ENCODE assay signal across 19 mouse cellular contexts in the genomic region with DNA sequence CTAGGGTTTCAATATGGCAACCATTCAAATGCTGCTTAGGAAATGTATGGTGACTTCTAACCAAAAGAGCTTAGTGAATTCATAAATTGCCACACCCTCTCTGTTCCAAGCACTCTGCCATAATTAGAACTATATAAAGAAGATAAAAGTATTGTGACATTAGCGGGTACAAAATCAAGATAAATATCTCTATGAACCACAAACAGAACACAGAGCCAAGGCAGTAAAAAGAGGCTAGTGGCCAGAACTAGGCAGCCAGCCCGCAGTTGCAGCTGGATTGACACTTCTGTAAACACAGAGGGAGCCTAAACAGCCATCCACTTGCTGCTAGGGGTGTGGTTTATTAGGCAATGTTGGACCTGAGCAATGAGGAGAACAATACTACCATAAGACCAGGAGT.
A peak's percentile ranks its signal among the peaks of the same experiment; 100 is the strongest.
DNase-seq lines count a peak whose midpoint lies in the region; ATAC-seq and TF ChIP-seq lines count a peak whose summit lies in the region.
"Had no signal": no experiment of that assay in that cellular context is flagged by ENCODE, and none has a peak within 500 bp of the region (broad histone marks: within the 10 kb centered on the region; RNA-seq: fewer than 3 reads in every experiment).

No protein-coding gene starts in this region.

- no peaks in the 10 kb centered on the region for H3K36me3 ChIP-seq in liver, postnatal 0 days (replicated peaks; ENCODE audit: insufficient read depth, low read length)
- H3K36me3 ChIP-seq: embryonic facial prominence, embryonic 12.5 days; forebrain, embryonic 15.5 days; hindbrain, embryonic 12.5 days; limb, embryonic 13.5 days had no signal

- H3K27me3 ChIP-seq in liver, postnatal 0 days (ENCODE audit: insufficient read depth, low read length): no peaks in the 10 kb centered on the region
- H3K27me3 ChIP-seq: CH12.LX; embryonic facial prominence, embryonic 12.5 days; forebrain, embryonic 15.5 days; hindbrain, embryonic 12.5 days; limb, embryonic 13.5 days had no signal

- peak; percentile 66 for ATAC-seq in liver, postnatal 0 days
- peak; percentile 86 for ATAC-seq in granulocyte monocyte progenitor cell, adult 5-6 weeks (replicated peaks; ENCODE audit: poor library complexity, severe bottlenecking)
- ATAC-seq: forebrain, embryonic 15.5 days had no signal

- TF ChIP-seq CTCF in liver, postnatal 0 days (IDR thresholded peaks at IDR 0.05; ENCODE audit: low read depth): no peak

- H3K9ac ChIP-seq in liver, postnatal 0 days (replicated peaks): no peak overlapping the region
- H3K9ac ChIP-seq: embryonic facial prominence, embryonic 12.5 days; forebrain, embryonic 15.5 days; hindbrain, embryonic 12.5 days; limb, embryonic 13.5 days had no signal

- DNase-seq in adrenal gland, adult 2 months: peak; percentile 14
- DNase-seq in adrenal gland, adult 8-10 months: no peak
- no peak for DNase-seq in liver, postnatal 0 days
- DNase-seq in liver (no peak), MN1 (ENCODE audit: low spot score) (peak; percentile 67)
- DNase-seq in layer of hippocampus, adult 8-10 months (ENCODE audit: low spot score in 2 of 2): no peak
- no peak for DNase-seq in retina, embryonic 14.5 days (ENCODE audit: low spot score)
- DNase-seq: cerebellum, adult 9-11 months; heart, postnatal 10 days; layer of hippocampus, postnatal 36 days; thymus, postnatal 14 days had no signal

- H3K4me1 ChIP-seq in liver, postnatal 0 days (ENCODE audit: insufficient read depth): no peaks in the 10 kb centered on the region
- H3K4me1 ChIP-seq: forebrain, embryonic 15.5 days; hindbrain, embryonic 12.5 days; limb, embryonic 13.5 days had no signal

- no peaks in the 10 kb centered on the region for H3K9me3 ChIP-seq in liver, postnatal 0 days (ENCODE audit: low read length)
- H3K9me3 ChIP-seq: embryonic facial prominence, embryonic 12.5 days; forebrain, embryonic 15.5 days; hindbrain, embryonic 12.5 days; limb, embryonic 13.5 days had no signal

- H3K4me3 ChIP-seq in liver, postnatal 0 days (ENCODE audit: low read depth, low read length): no peak overlapping the region
- H3K4me3 ChIP-seq: embryonic facial prominence, embryonic 12.5 days; erythroblast, embryonic 14.5 days; forebrain, embryonic 15.5 days; hindbrain, embryonic 12.5 days; limb, embryonic 13.5 days had no signal

- no peak overlapping the region for H3K27ac ChIP-seq in liver, postnatal 0 days (ENCODE audit: low read depth)
- H3K27ac ChIP-seq: embryonic facial prominence, embryonic 12.5 days; forebrain, embryonic 15.5 days; hindbrain, embryonic 12.5 days; limb, embryonic 13.5 days had no signal

- H3K4me2 ChIP-seq in liver, postnatal 0 days (ENCODE audit: low read depth, low read length): no peak overlapping the region
- H3K4me2 ChIP-seq: embryonic facial prominence, embryonic 12.5 days; forebrain, embryonic 15.5 days; heart, embryonic 11.5 days; hindbrain, embryonic 12.5 days; limb, embryonic 13.5 days had no signal

- TF ChIP-seq EP300 in liver, postnatal 0 days (IDR thresholded peaks at IDR 0.05; ENCODE audit: low read depth): no peak

- WGBS in liver, postnatal 0 days (ENCODE audit: insufficient replicate concordance): 29% methylated on average over 2 of the region's 2 CpGs

Comparison
In these comparisons a context has a peak if more than half of its experiments do, and no peak if none do; other contexts are left out.
1. DNase-seq: peak in adrenal gland, adult 2 months (single experiment) and MN1 (single experiment); none in adrenal gland, adult 8-10 months (single experiment), liver, postnatal 0 days (single experiment), liver (single experiment), layer of hippocampus, adult 8-10 months (0 of 2) and retina, embryonic 14.5 days (single experiment).